Mouse (Mus musculus): ENCODE results near the gene Mt3. TPM values are rescaled to one million over a fixed set of nuclear protein-coding genes. Genes with fewer than 3 reads are reported as not detected.

Mt3 gene
- polyA plus RNA-seq, 1 experiment: not detected

- peaks cover 12% of the 10 kb centered on the region for H3K27me3 ChIP-seq (replicated peaks)
- H3K4me1 ChIP-seq: peaks cover 23% of the 10 kb centered on the region
- TF ChIP-seq GATA1 (IDR thresholded peaks at IDR 0.05; ENCODE audit: borderline replicate concordance, low read length): no peak
- no peak for TF ChIP-seq FLI1 (IDR thresholded peaks at IDR 0.05; ENCODE audit: low read length)
- H3K4me3 ChIP-seq (replicated peaks): no peak overlapping the region
- H3K9me3 ChIP-seq: no peaks in the 10 kb centered on the region
- H3K36me3 ChIP-seq (replicated peaks; ENCODE audit: low read length): no peaks in the 10 kb centered on the region
These were observed 42.3 kb downstream of the Mt3 start for GRCm38 (mm10) chr8:94194591-94195223.

GRCm38 (mm10) chr8:94199202-94199869 lies 46.9 kb downstream of the Mt3 start:
- TF ChIP-seq FLI1 (IDR thresholded peaks at IDR 0.05; ENCODE audit: low read length) (no peak), GATA1 (IDR thresholded peaks at IDR 0.05; ENCODE audit: borderline replicate concordance, low read length) (no peak)
- Histone ChIP-seq H3K27me3 (replicated peaks) (peaks cover 12% of the 10 kb centered on the region), H3K36me3 (replicated peaks; ENCODE audit: low read length) (no peaks in the 10 kb centered on the region), H3K4me3 (replicated peaks) (peak overlapping the region; percentile 80), H3K4me1 (peaks cover 7% of the 10 kb centered on the region), H3K9me3 (no peaks in the 10 kb centered on the region)

Other genes starting within 250 kb of the Mt3 start
- 37.6 and 51.7 TPM in 2 replicates for gene Amfr, start 139.8 kb upstream of the Mt3 start, polyA plus RNA-seq (2012; ENCODE audit: insufficient read depth, low replicate concordance)
- 185 and 240 TPM in 2 replicates for gene Nudt21, start 115.6 kb upstream of the Mt3 start, polyA plus RNA-seq (2012; ENCODE audit: insufficient read depth, low replicate concordance)
- 2.8 TPM in 1 of 2 replicates, not detected in the other for gene Ogfod1, start 115.4 kb upstream of the Mt3 start, polyA plus RNA-seq (2012; ENCODE audit: insufficient read depth, low replicate concordance)
- 0.30 and 0.71 TPM in 2 replicates for gene Bbs2, start 53.7 kb upstream of the Mt3 start, polyA plus RNA-seq (2012; ENCODE audit: insufficient read depth, low replicate concordance)
- gene Mt4, start 15.4 kb upstream of the Mt3 start, polyA plus RNA-seq (2012; ENCODE audit: insufficient read depth, low replicate concordance): not detected in 2 replicates
- gene Mt2, start 20.1 kb downstream of the Mt3 start, polyA plus RNA-seq (2012; ENCODE audit: insufficient read depth, low replicate concordance): 368 and 523 TPM in 2 replicates
- 627 and 878 TPM in 2 replicates for gene Mt1, start 26.5 kb downstream of the Mt3 start, polyA plus RNA-seq (2012; ENCODE audit: insufficient read depth, low replicate concordance)
- 3.1 and 3.3 TPM in 2 replicates for gene Nup93, start 62.0 kb downstream of the Mt3 start, polyA plus RNA-seq (2012; ENCODE audit: insufficient read depth, low replicate concordance)
- not detected in 2 replicates for gene Slc12a3, start 176.6 kb downstream of the Mt3 start, polyA plus RNA-seq (2012; ENCODE audit: insufficient read depth, low replicate concordance)
- gene Herpud1, start 233.8 kb downstream of the Mt3 start, polyA plus RNA-seq (2012; ENCODE audit: insufficient read depth, low replicate concordance): 188 and 443 TPM in 2 replicates